Mouse (Mus musculus): ENCODE results near the gene Nme1.

- TF ChIP-seq POLR2A (IDR thresholded peaks at IDR 0.05; ENCODE audit: borderline replicate concordance, low read depth, low read length) (no peak), CTCF (IDR thresholded peaks at IDR 0.05; ENCODE audit: low read depth, low read length) (no peak)
These were observed 15.9 kb downstream of the Nme1 start for GRCm38 (mm10) chr11:93952376-93952775.
